Mouse (Mus musculus): ENCODE data around the gene Hikeshi. TPM values are rescaled to one million over a fixed set of nuclear protein-coding genes. Genes with fewer than 3 reads are reported as not detected.

The Hikeshi gene
- polyA plus RNA-seq, 1 experiment from 2014 or later: 138 TPM

GRCm38 (mm10) chr7:89907950-89908349 lies 33.1 kb downstream of the Hikeshi start:
- DNase-seq (ENCODE audit: low spot score): peak; percentile 53
- WGBS: 18% methylated on average over 8 of the region's 8 CpGs
- no peaks in the 10 kb centered on the region for H3K36me3 ChIP-seq (ENCODE audit: control insufficient read depth, insufficient read depth, low read length)
- no peak overlapping the region for H3K4me3 ChIP-seq (ENCODE audit: low read depth, low read length)
- no peak overlapping the region for H3K9ac ChIP-seq (ENCODE audit: low read depth, low read length)
- H3K9me3 ChIP-seq (ENCODE audit: control insufficient read depth, low read length): no peaks in the 10 kb centered on the region
- no peak overlapping the region for H3K27ac ChIP-seq (ENCODE audit: low read depth, low read length)
- H3K4me2 ChIP-seq: no peak overlapping the region
- peak; percentile 51; the same call in 1 of the 2 replicates for ATAC-seq (replicated peaks; ENCODE audit: low FRiP score)
- no peaks in the 10 kb centered on the region for H3K27me3 ChIP-seq (replicated peaks; ENCODE audit: control insufficient read depth, insufficient read depth, low read length)
- H3K4me1 ChIP-seq (replicated peaks; ENCODE audit: control insufficient read depth, insufficient read depth, low read length): no peaks in the 10 kb centered on the region

GRCm38 (mm10) chr7:89903442-89904343 lies 37.3 kb downstream of the Hikeshi start, which contains the start of gene Ccdc81:
TSS of gene Ccdc81 (minus strand) at chr7:89903629.
- no peaks in the 10 kb centered on the region for H3K9me3 ChIP-seq (ENCODE audit: control insufficient read depth, low read length)
- peak within 1 kb of the TSS; percentile 20; the same call in 1 of the 2 replicates for H3K4me2 ChIP-seq
- no peaks in the 10 kb centered on the region for H3K36me3 ChIP-seq (ENCODE audit: control insufficient read depth, insufficient read depth, low read length)
- no peaks in the 10 kb centered on the region for H3K4me1 ChIP-seq (replicated peaks; ENCODE audit: control insufficient read depth, insufficient read depth, low read length)
- 50% methylated on average over 22 of the region's 22 CpGs for WGBS
- no peak within 1 kb of the TSS for H3K4me3 ChIP-seq (ENCODE audit: low read depth, low read length)
- ATAC-seq (replicated peaks; ENCODE audit: low FRiP score) (no peak), DNase-seq (ENCODE audit: low spot score) (no peak)
- H3K9ac ChIP-seq (ENCODE audit: low read depth, low read length): no peak within 1 kb of the TSS
- H3K27me3 ChIP-seq (replicated peaks; ENCODE audit: control insufficient read depth, insufficient read depth, low read length): no peaks in the 10 kb centered on the region
- no peak within 1 kb of the TSS for H3K27ac ChIP-seq (ENCODE audit: low read depth, low read length)

- Histone ChIP-seq H3K27ac (ENCODE audit: low read depth, low read length) (no peak overlapping the region), H3K27me3 (replicated peaks; ENCODE audit: control insufficient read depth, insufficient read depth, low read length) (no peaks in the 10 kb centered on the region), H3K9me3 (ENCODE audit: control insufficient read depth, low read length) (no peaks in the 10 kb centered on the region), H3K4me2 (no peak overlapping the region), H3K36me3 (ENCODE audit: control insufficient read depth, insufficient read depth, low read length) (no peaks in the 10 kb centered on the region), H3K4me1 (replicated peaks; ENCODE audit: control insufficient read depth, insufficient read depth, low read length) (no peaks in the 10 kb centered on the region), H3K4me3 (ENCODE audit: low read depth, low read length) (no peak overlapping the region), H3K9ac (ENCODE audit: low read depth, low read length) (no peak overlapping the region)
- 78% methylated on average over 8 of the region's 8 CpGs for WGBS
- no peak for ATAC-seq (replicated peaks; ENCODE audit: low FRiP score)
- no peak for DNase-seq (ENCODE audit: low spot score)
These were observed 38.0 kb downstream of the Hikeshi start for GRCm38 (mm10) chr7:89903007-89903406.

- Histone ChIP-seq H3K36me3 (ENCODE audit: control insufficient read depth, insufficient read depth, low read length) (no peaks in the 10 kb centered on the region), H3K9me3 (ENCODE audit: control insufficient read depth, low read length) (no peaks in the 10 kb centered on the region), H3K4me1 (replicated peaks; ENCODE audit: control insufficient read depth, insufficient read depth, low read length) (no peaks in the 10 kb centered on the region), H3K27ac (ENCODE audit: low read depth, low read length) (no peak overlapping the region), H3K27me3 (replicated peaks; ENCODE audit: control insufficient read depth, insufficient read depth, low read length) (no peaks in the 10 kb centered on the region; the same call in 1 of the 2 replicates), H3K4me3 (ENCODE audit: low read depth, low read length) (no peak overlapping the region), H3K9ac (ENCODE audit: low read depth, low read length) (no peak overlapping the region), H3K4me2 (no peak overlapping the region)
- ATAC-seq (replicated peaks; ENCODE audit: low FRiP score) (no peak), DNase-seq (ENCODE audit: low spot score) (no peak)
- WGBS: 21% methylated on average over 4 of the region's 4 CpGs
These were observed 49.1 kb downstream of the Hikeshi start for GRCm38 (mm10) chr7:89891856-89892255.

- Histone ChIP-seq H3K4me3 (ENCODE audit: low read depth, low read length) (no peak overlapping the region), H3K27ac (ENCODE audit: low read depth, low read length) (no peak overlapping the region), H3K4me1 (replicated peaks; ENCODE audit: control insufficient read depth, insufficient read depth, low read length) (no peaks in the 10 kb centered on the region), H3K27me3 (replicated peaks; ENCODE audit: control insufficient read depth, insufficient read depth, low read length) (no peaks in the 10 kb centered on the region; the same call in 1 of the 2 replicates), H3K9me3 (ENCODE audit: control insufficient read depth, low read length) (no peaks in the 10 kb centered on the region), H3K36me3 (ENCODE audit: control insufficient read depth, insufficient read depth, low read length) (no peaks in the 10 kb centered on the region), H3K4me2 (no peak overlapping the region), H3K9ac (ENCODE audit: low read depth, low read length) (no peak overlapping the region)
- DNase-seq (ENCODE audit: low spot score) (no peak), ATAC-seq (replicated peaks; ENCODE audit: low FRiP score) (no peak)
- 78% methylated on average over 5 of the region's 5 CpGs for WGBS
These were observed 49.6 kb downstream of the Hikeshi start for GRCm38 (mm10) chr7:89891412-89891811.

GRCm38 (mm10) chr7:89884551-89884950 lies 56.5 kb downstream of the Hikeshi start:
- WGBS: 63% methylated on average over 3 of the region's 3 CpGs
- Histone ChIP-seq H3K4me1 (replicated peaks; ENCODE audit: control insufficient read depth, insufficient read depth, low read length) (no peaks in the 10 kb centered on the region), H3K27me3 (replicated peaks; ENCODE audit: control insufficient read depth, insufficient read depth, low read length) (no peaks in the 10 kb centered on the region), H3K4me3 (ENCODE audit: low read depth, low read length) (no peak overlapping the region), H3K27ac (ENCODE audit: low read depth, low read length) (no peak overlapping the region), H3K4me2 (no peak overlapping the region), H3K36me3 (ENCODE audit: control insufficient read depth, insufficient read depth, low read length) (no peaks in the 10 kb centered on the region), H3K9me3 (ENCODE audit: control insufficient read depth, low read length) (no peaks in the 10 kb centered on the region), H3K9ac (ENCODE audit: low read depth, low read length) (no peak overlapping the region)
- ATAC-seq (replicated peaks; ENCODE audit: low FRiP score) (no peak), DNase-seq (ENCODE audit: low spot score) (no peak)

GRCm38 (mm10) chr7:89879686-89880085 lies 61.3 kb downstream of the Hikeshi start:
- no peaks in the 10 kb centered on the region for H3K4me1 ChIP-seq (replicated peaks; ENCODE audit: control insufficient read depth, insufficient read depth, low read length)
- 76% methylated on average over 1 of the region's 1 CpGs for WGBS
- H3K4me3 ChIP-seq (ENCODE audit: low read depth, low read length): no peak overlapping the region
- H3K27me3 ChIP-seq (replicated peaks; ENCODE audit: control insufficient read depth, insufficient read depth, low read length): no peaks in the 10 kb centered on the region
- no peaks in the 10 kb centered on the region for H3K36me3 ChIP-seq (ENCODE audit: control insufficient read depth, insufficient read depth, low read length)
- H3K4me2 ChIP-seq: no peak overlapping the region
- H3K27ac ChIP-seq (ENCODE audit: low read depth, low read length): no peak overlapping the region
- ATAC-seq (replicated peaks; ENCODE audit: low FRiP score) (no peak), DNase-seq (ENCODE audit: low spot score) (no peak)
- no peak overlapping the region for H3K9ac ChIP-seq (ENCODE audit: low read depth, low read length)
- no peaks in the 10 kb centered on the region for H3K9me3 ChIP-seq (ENCODE audit: control insufficient read depth, low read length)

Data from liver, embryonic 11.5 days (tissue).